Mouse (Mus musculus): ENCODE measurements around the gene Tsx. TPM values are rescaled to one million over a fixed set of nuclear protein-coding genes. Genes with fewer than 3 reads are reported as not detected.

The Tsx gene
- 0.31 and 0.79 TPM in 2 replicates for polyA plus RNA-seq (2016; fragmentation: Nextera tagmentation; extraction: Ambion mirVana)

GRCm38 (mm10) chrX:103414167-103414566 lies at the start of gene Tsx:
Gene Tsx (plus strand): TSS chrX:103414467.
- H3K4me2 ChIP-seq (replicated peaks), result no peak within 1 kb of the TSS
- no peaks in the 10 kb centered on the region for H3K4me1 ChIP-seq
- H3K27me3 ChIP-seq, result peaks cover 64% of the 10 kb centered on the region
- H3K27ac ChIP-seq (replicated peaks), result no peak within 1 kb of the TSS
- no peaks in the 10 kb centered on the region for H3K36me3 ChIP-seq
- WGBS, result 77% methylated on average over 5 of the region's 5 CpGs
- ATAC-seq (ENCODE audit: low FRiP score, low read depth), result no peak
- H3K9ac ChIP-seq (replicated peaks), result no peak within 1 kb of the TSS
- no peaks in the 10 kb centered on the region for H3K9me3 ChIP-seq
- H3K4me3 ChIP-seq, result no peak within 1 kb of the TSS

DNA sequence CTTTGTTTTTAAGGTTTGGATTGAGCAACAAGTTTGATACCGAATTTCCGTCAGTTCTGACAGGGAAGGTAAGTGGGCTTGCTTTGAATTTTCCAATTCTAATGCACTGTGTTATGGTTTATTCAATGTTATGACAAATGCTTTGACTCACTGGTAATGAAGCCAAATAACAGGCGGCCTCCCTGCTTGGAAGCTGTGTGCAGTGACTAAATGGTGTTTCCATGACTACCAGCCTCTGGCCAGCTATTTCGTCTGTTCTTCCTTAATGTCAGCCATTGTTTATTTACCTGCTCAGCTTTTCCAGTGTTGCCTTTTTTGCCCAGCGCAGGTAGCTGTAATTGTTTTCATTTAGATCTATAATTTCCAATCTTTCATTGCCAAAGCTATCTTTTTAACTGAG lies 48.1 kb upstream of the Tsx start:
- no peaks in the 10 kb centered on the region for H3K36me3 ChIP-seq
- H3K4me2 ChIP-seq (replicated peaks), result no peak overlapping the region
- no peak overlapping the region for H3K9ac ChIP-seq (replicated peaks)
- H3K27me3 ChIP-seq, result peaks cover 29% of the 10 kb centered on the region
- no peak overlapping the region for H3K27ac ChIP-seq (replicated peaks)
- no peaks in the 10 kb centered on the region for H3K9me3 ChIP-seq
- WGBS, result 54% methylated on average over 5 of the region's 5 CpGs
- H3K4me1 ChIP-seq, result no peaks in the 10 kb centered on the region
- no peak overlapping the region for H3K4me3 ChIP-seq
- ATAC-seq (ENCODE audit: low FRiP score, low read depth), result no peak

- Histone ChIP-seq H3K36me3 (no peaks in the 10 kb centered on the region), H3K4me2 (replicated peaks) (no peak overlapping the region), H3K4me1 (no peaks in the 10 kb centered on the region), H3K27ac (replicated peaks) (no peak overlapping the region), H3K4me3 (no peak overlapping the region), H3K9ac (replicated peaks) (no peak overlapping the region), H3K9me3 (no peaks in the 10 kb centered on the region), H3K27me3 (peaks cover 24% of the 10 kb centered on the region)
- WGBS, result 66% methylated on average over 3 of the region's 3 CpGs
- no peak for ATAC-seq (ENCODE audit: low FRiP score, low read depth)
Measured at GRCm38 (mm10) chrX:103368650-103369049, 45.6 kb upstream of the Tsx start.

DNA sequence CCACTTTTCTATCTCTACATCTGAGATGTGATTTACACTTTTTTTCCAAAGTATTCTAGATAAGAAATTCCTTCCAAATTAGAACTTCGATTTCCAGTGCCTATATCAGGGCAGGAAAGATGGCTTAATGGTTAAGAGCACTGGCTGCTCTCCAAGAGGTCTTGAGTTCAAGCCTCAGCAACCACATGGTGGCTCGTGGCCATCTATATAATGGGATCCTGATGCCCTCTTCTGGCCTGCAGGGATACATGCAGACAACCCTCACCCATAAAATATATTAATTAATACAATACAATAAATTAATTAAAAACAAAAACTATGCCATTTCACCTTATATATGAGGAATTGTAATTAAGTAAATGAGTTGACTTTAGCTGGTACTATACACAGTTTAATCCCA lies 43.0 kb upstream of the Tsx start:
- Histone ChIP-seq H3K4me2 (replicated peaks) (no peak overlapping the region), H3K9me3 (no peaks in the 10 kb centered on the region), H3K27me3 (peaks cover 32% of the 10 kb centered on the region), H3K9ac (replicated peaks) (no peak overlapping the region), H3K36me3 (no peaks in the 10 kb centered on the region), H3K4me1 (no peaks in the 10 kb centered on the region), H3K4me3 (no peak overlapping the region), H3K27ac (replicated peaks) (no peak overlapping the region)
- 79% methylated on average over 2 of the region's 2 CpGs for WGBS
- no peak for ATAC-seq (ENCODE audit: low FRiP score, low read depth)

DNA sequence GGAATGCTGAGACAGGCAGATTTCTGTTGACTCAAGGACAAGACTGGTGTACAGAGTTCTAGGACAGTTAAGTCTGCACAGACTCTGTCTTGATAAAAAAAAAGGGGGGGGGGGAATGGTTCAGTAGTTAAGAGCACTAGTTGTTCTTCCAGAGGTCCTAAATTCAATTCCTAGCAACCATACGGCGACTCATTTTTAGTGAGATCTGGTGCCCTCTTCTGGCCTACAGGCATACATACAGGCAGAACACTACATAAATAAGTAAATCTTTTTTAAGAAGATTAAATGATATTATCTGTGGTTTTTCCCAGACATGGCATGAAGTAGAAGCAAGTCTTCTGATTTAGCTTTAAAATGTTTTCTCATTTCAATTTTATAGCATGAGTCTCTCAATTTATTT lies 42.6 kb upstream of the Tsx start:
- H3K9me3 ChIP-seq, result no peaks in the 10 kb centered on the region
- H3K9ac ChIP-seq (replicated peaks), result no peak overlapping the region
- no peak overlapping the region for H3K4me3 ChIP-seq
- no peaks in the 10 kb centered on the region for H3K36me3 ChIP-seq
- peaks cover 34% of the 10 kb centered on the region for H3K27me3 ChIP-seq
- H3K27ac ChIP-seq (replicated peaks), result no peak overlapping the region
- WGBS, result 45% methylated on average over 2 of the region's 2 CpGs
- ATAC-seq (ENCODE audit: low FRiP score, low read depth), result no peak
- no peak overlapping the region for H3K4me2 ChIP-seq (replicated peaks)
- H3K4me1 ChIP-seq, result no peaks in the 10 kb centered on the region

DNA sequence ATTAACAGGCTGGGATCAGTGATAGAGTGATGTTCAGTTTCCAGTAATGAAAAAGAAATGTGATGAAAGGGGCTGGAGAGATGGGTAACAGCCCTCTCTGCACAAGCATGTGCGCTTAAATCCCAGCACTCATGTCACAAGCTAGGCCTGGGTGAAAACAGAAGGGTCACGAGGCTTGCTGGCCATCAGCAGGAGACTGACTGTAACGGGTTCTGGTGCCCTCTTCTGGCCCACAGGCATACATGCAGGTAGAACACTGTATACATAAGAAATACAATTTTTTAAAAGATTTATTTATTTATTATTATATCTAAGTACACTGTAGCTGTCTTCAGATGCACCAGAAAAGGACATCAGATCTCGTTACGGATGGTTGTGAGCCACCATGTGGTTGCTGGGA lies 40.0 kb upstream of the Tsx start:
- Histone ChIP-seq H3K9me3 (no peaks in the 10 kb centered on the region), H3K27ac (replicated peaks) (no peak overlapping the region), H3K4me1 (no peaks in the 10 kb centered on the region), H3K27me3 (peaks cover 29% of the 10 kb centered on the region), H3K4me2 (replicated peaks) (no peak overlapping the region), H3K4me3 (no peak overlapping the region), H3K36me3 (no peaks in the 10 kb centered on the region), H3K9ac (replicated peaks) (no peak overlapping the region)
- 60% methylated on average over 5 of the region's 5 CpGs for WGBS
- no peak for ATAC-seq (ENCODE audit: low FRiP score, low read depth)

GRCm38 (mm10) chrX:103384528-103384927 lies 29.7 kb upstream of the Tsx start:
- ATAC-seq (ENCODE audit: low FRiP score, low read depth), result no peak
- Histone ChIP-seq H3K4me3 (no peak overlapping the region), H3K9me3 (no peaks in the 10 kb centered on the region), H3K4me1 (no peaks in the 10 kb centered on the region), H3K9ac (replicated peaks) (no peak overlapping the region), H3K36me3 (no peaks in the 10 kb centered on the region), H3K4me2 (replicated peaks) (no peak overlapping the region), H3K27ac (replicated peaks) (no peak overlapping the region), H3K27me3 (peaks cover 55% of the 10 kb centered on the region)
- WGBS, result 80% methylated on average over 3 of the region's 3 CpGs

DNA sequence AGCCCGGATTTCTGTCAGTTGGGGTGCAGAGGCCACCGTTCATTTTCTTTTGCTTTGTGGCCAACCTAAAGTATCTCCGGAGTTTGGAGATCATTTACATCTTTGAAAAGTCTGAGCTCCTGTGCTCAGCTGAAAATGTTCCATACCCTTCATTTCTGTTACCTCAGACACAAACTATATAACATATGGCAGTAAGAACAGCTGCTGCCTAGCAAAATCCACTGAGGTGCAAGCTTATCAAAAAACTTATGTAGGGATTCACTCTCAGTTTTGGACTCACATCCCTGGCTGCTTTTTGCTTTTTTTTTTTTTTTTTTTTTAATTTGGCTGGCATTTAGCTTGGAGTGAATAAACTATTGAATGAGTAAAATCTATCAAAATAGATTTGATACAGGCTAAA lies 26.1 kb upstream of the Tsx start:
- Histone ChIP-seq H3K36me3 (no peaks in the 10 kb centered on the region), H3K4me1 (no peaks in the 10 kb centered on the region), H3K27me3 (peaks cover 42% of the 10 kb centered on the region), H3K27ac (replicated peaks) (no peak overlapping the region), H3K4me3 (no peak overlapping the region), H3K4me2 (replicated peaks) (no peak overlapping the region), H3K9ac (replicated peaks) (no peak overlapping the region), H3K9me3 (no peaks in the 10 kb centered on the region)
- no peak for ATAC-seq (ENCODE audit: low FRiP score, low read depth)
- WGBS, result 87% methylated on average over 3 of the region's 3 CpGs

DNA sequence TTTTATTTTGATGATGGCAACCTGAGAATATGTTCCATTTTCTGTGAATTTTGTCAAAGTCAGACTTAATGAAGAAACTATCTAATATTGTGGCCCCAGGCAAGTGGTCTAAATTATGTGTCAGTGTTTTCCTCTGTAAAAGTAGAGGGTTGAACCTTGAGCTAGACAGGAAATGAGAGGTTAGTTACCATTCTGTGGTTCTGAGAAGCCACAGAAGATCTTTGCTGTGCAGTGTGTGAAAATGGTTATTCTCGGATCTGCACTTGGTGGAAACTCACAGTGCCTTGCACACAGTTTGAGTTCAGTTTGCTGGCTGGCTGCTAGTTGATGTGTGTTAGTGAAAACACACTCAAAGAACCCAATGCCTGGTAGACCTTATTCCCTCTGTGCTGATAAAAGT lies 20.4 kb upstream of the Tsx start:
- ATAC-seq (ENCODE audit: low FRiP score, low read depth), result no peak
- H3K4me1 ChIP-seq, result no peaks in the 10 kb centered on the region
- WGBS, result 77% methylated on average over 1 of the region's 1 CpGs
- no peaks in the 10 kb centered on the region for H3K9me3 ChIP-seq
- H3K27me3 ChIP-seq, result peaks cover 46% of the 10 kb centered on the region
- no peak overlapping the region for H3K4me3 ChIP-seq
- H3K27ac ChIP-seq (replicated peaks), result no peak overlapping the region
- H3K4me2 ChIP-seq (replicated peaks), result no peak overlapping the region
- H3K9ac ChIP-seq (replicated peaks), result no peak overlapping the region
- H3K36me3 ChIP-seq, result no peaks in the 10 kb centered on the region

DNA sequence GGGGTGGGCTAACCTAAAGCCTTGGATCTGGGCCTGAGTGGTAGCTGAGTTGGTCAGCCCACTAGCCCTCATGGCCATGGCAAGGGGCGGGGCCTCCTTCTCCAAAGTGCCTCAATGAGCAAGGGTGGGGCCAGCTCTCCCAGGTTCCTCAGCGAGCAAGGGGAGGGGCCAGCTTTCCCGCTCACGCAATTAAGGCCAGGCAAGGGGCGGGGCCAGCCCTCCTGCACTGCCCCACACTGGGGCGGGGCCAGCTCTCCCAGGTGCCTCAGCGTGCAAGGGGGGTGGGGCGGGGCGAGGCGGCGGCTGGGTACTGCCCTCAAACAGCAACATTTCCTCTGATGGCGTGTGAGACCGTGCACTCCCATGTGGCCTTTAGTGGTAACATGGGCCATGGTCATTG lies 9.2 kb upstream of the Tsx start:
- no peaks in the 10 kb centered on the region for H3K4me1 ChIP-seq
- H3K9ac ChIP-seq (replicated peaks), result no peak overlapping the region
- H3K4me3 ChIP-seq, result no peak overlapping the region
- 36% methylated on average over 12 of the region's 13 CpGs for WGBS
- H3K4me2 ChIP-seq (replicated peaks), result no peak overlapping the region
- H3K27ac ChIP-seq (replicated peaks), result no peak overlapping the region
- H3K27me3 ChIP-seq, result peaks cover 42% of the 10 kb centered on the region
- no peaks in the 10 kb centered on the region for H3K9me3 ChIP-seq
- no peaks in the 10 kb centered on the region for H3K36me3 ChIP-seq
- ATAC-seq (ENCODE audit: low FRiP score, low read depth), result no peak

- no peak within 1 kb of the TSS for H3K9ac ChIP-seq (replicated peaks)
- no peak within 1 kb of the TSS for H3K27ac ChIP-seq (replicated peaks)
- H3K4me3 ChIP-seq, result no peak within 1 kb of the TSS
- no peaks in the 10 kb centered on the region for H3K9me3 ChIP-seq
- no peaks in the 10 kb centered on the region for H3K4me1 ChIP-seq
- 91% methylated on average over 2 of the region's 2 CpGs for WGBS
- H3K36me3 ChIP-seq, result no peaks in the 10 kb centered on the region
- H3K27me3 ChIP-seq, result peaks cover 44% of the 10 kb centered on the region
- ATAC-seq (ENCODE audit: low FRiP score, low read depth), result no peak
- no peak within 1 kb of the TSS for H3K4me2 ChIP-seq (replicated peaks)
Measured at GRCm38 (mm10) chrX:103421710-103422109, 7.4 kb downstream of the Tsx start, which contains the start of gene Gm26992. Gene Gm26992 (plus strand): TSS chrX:103422010.

DNA sequence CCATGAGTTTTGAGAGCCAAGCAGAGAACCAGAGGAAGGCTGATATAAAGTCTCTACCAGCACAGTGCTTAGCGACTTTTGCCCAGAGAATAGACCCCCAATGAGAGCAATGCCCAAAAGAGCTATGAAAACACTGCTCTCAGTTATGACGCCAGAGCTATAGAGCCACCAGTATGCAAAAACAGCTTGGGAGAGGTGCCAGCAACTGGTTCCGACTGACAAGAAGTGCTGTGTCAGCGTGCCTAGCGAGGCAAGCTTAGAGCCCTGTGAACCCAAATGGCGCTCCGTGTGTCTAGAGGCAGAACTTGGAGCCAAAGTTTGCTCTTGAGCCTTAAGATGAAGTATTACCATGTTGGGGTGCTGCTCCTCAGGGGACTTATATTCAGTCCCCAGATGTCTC lies 13.4 kb downstream of the Tsx start:
- Histone ChIP-seq H3K27me3 (peaks cover 51% of the 10 kb centered on the region), H3K9ac (replicated peaks) (no peak overlapping the region), H3K27ac (replicated peaks) (no peak overlapping the region), H3K4me1 (no peaks in the 10 kb centered on the region), H3K36me3 (no peaks in the 10 kb centered on the region), H3K9me3 (no peaks in the 10 kb centered on the region), H3K4me2 (replicated peaks) (no peak overlapping the region), H3K4me3 (no peak overlapping the region)
- no peak for ATAC-seq (ENCODE audit: low FRiP score, low read depth)
- WGBS, result 78% methylated on average over 7 of the region's 7 CpGs

- Histone ChIP-seq H3K27me3 (peaks cover 48% of the 10 kb centered on the region), H3K9me3 (no peaks in the 10 kb centered on the region), H3K9ac (replicated peaks) (no peak overlapping the region), H3K4me1 (no peaks in the 10 kb centered on the region), H3K27ac (replicated peaks) (no peak overlapping the region), H3K4me2 (replicated peaks) (no peak overlapping the region), H3K4me3 (no peak overlapping the region), H3K36me3 (no peaks in the 10 kb centered on the region)
- WGBS, result 74% methylated on average over 7 of the region's 7 CpGs
- no peak for ATAC-seq (ENCODE audit: low FRiP score, low read depth)
Measured at GRCm38 (mm10) chrX:103432293-103432692, 18.0 kb downstream of the Tsx start.
